Mouse (Mus musculus): Measurements from ENCODE around the gene Filip1. TPM values are rescaled to one million over a fixed set of nuclear protein-coding genes. Genes with fewer than 3 reads are reported as not detected.

Gene Filip1
- polyA plus RNA-seq, 1 experiment from 2014 or later: 1.8 TPM

- Histone ChIP-seq H3K4me3 (ENCODE audit: low read depth, low read length) (no peak overlapping the region), H3K4me2 (no peak overlapping the region), H3K9me3 (ENCODE audit: control insufficient read depth, low read length) (no peaks in the 10 kb centered on the region), H3K9ac (ENCODE audit: low read depth, low read length) (no peak overlapping the region), H3K27ac (ENCODE audit: low read depth, low read length) (no peak overlapping the region), H3K36me3 (ENCODE audit: control insufficient read depth, insufficient read depth, low read length) (no peaks in the 10 kb centered on the region), H3K27me3 (replicated peaks; ENCODE audit: control insufficient read depth, insufficient read depth, low read length) (no peaks in the 10 kb centered on the region), H3K4me1 (replicated peaks; ENCODE audit: control insufficient read depth, insufficient read depth, low read length) (no peaks in the 10 kb centered on the region)
- no peak for ATAC-seq (replicated peaks; ENCODE audit: low FRiP score)
- WGBS: 65% methylated on average over 2 of the region's 2 CpGs
- DNase-seq (ENCODE audit: low spot score): no peak
Observed at GRCm38 (mm10) chr9:79827072-79827471, 185.6 kb downstream of the Filip1 start.

- H3K9me3 ChIP-seq (ENCODE audit: control insufficient read depth, low read length): no peaks in the 10 kb centered on the region
- no peaks in the 10 kb centered on the region for H3K36me3 ChIP-seq (ENCODE audit: control insufficient read depth, insufficient read depth, low read length)
- DNase-seq (ENCODE audit: low spot score): no peak
- 78% methylated on average over 7 of the region's 7 CpGs for WGBS
- no peaks in the 10 kb centered on the region for H3K4me1 ChIP-seq (replicated peaks; ENCODE audit: control insufficient read depth, insufficient read depth, low read length)
- no peak overlapping the region for H3K9ac ChIP-seq (ENCODE audit: low read depth, low read length)
- no peak overlapping the region for H3K4me2 ChIP-seq
- H3K4me3 ChIP-seq (ENCODE audit: low read depth, low read length): no peak overlapping the region
- no peak for ATAC-seq (replicated peaks; ENCODE audit: low FRiP score)
- H3K27me3 ChIP-seq (replicated peaks; ENCODE audit: control insufficient read depth, insufficient read depth, low read length): no peaks in the 10 kb centered on the region
- no peak overlapping the region for H3K27ac ChIP-seq (ENCODE audit: low read depth, low read length)
Observed at GRCm38 (mm10) chr9:79825526-79825925, 187.1 kb downstream of the Filip1 start.

- H3K4me1 ChIP-seq (replicated peaks; ENCODE audit: control insufficient read depth, insufficient read depth, low read length): no peaks in the 10 kb centered on the region
- no peak overlapping the region for H3K4me3 ChIP-seq (ENCODE audit: low read depth, low read length)
- H3K9me3 ChIP-seq (ENCODE audit: control insufficient read depth, low read length): no peaks in the 10 kb centered on the region
- no peak overlapping the region for H3K4me2 ChIP-seq
- H3K27ac ChIP-seq (ENCODE audit: low read depth, low read length): no peak overlapping the region
- no peaks in the 10 kb centered on the region for H3K27me3 ChIP-seq (replicated peaks; ENCODE audit: control insufficient read depth, insufficient read depth, low read length)
- no peak for ATAC-seq (replicated peaks; ENCODE audit: low FRiP score)
- no peak overlapping the region for H3K9ac ChIP-seq (ENCODE audit: low read depth, low read length)
- H3K36me3 ChIP-seq (ENCODE audit: control insufficient read depth, insufficient read depth, low read length): no peaks in the 10 kb centered on the region
- DNase-seq (ENCODE audit: low spot score): no peak
- WGBS: 84% methylated on average over 2 of the region's 2 CpGs
Observed at GRCm38 (mm10) chr9:79823856-79824255, 188.8 kb downstream of the Filip1 start.

- Histone ChIP-seq H3K27ac (ENCODE audit: low read depth, low read length) (no peak overlapping the region), H3K9me3 (ENCODE audit: control insufficient read depth, low read length) (no peaks in the 10 kb centered on the region), H3K4me1 (replicated peaks; ENCODE audit: control insufficient read depth, insufficient read depth, low read length) (no peaks in the 10 kb centered on the region), H3K4me2 (no peak overlapping the region), H3K4me3 (ENCODE audit: low read depth, low read length) (no peak overlapping the region), H3K9ac (ENCODE audit: low read depth, low read length) (no peak overlapping the region), H3K36me3 (ENCODE audit: control insufficient read depth, insufficient read depth, low read length) (no peaks in the 10 kb centered on the region), H3K27me3 (replicated peaks; ENCODE audit: control insufficient read depth, insufficient read depth, low read length) (no peaks in the 10 kb centered on the region)
- 84% methylated on average over 4 of the region's 4 CpGs for WGBS
- ATAC-seq (replicated peaks; ENCODE audit: low FRiP score) (no peak), DNase-seq (ENCODE audit: low spot score) (no peak)
Observed at GRCm38 (mm10) chr9:79823438-79823837, 189.2 kb downstream of the Filip1 start.

GRCm38 (mm10) chr9:79816464-79816863, 196.2 kb downstream of the Filip1 start:
- H3K36me3 ChIP-seq (ENCODE audit: control insufficient read depth, insufficient read depth, low read length): no peaks in the 10 kb centered on the region
- no peaks in the 10 kb centered on the region for H3K4me1 ChIP-seq (replicated peaks; ENCODE audit: control insufficient read depth, insufficient read depth, low read length)
- no peak overlapping the region for H3K4me3 ChIP-seq (ENCODE audit: low read depth, low read length)
- no peaks in the 10 kb centered on the region for H3K9me3 ChIP-seq (ENCODE audit: control insufficient read depth, low read length)
- 61% methylated on average over 5 of the region's 5 CpGs for WGBS
- no peak overlapping the region for H3K4me2 ChIP-seq
- H3K27ac ChIP-seq (ENCODE audit: low read depth, low read length): no peak overlapping the region
- no peaks in the 10 kb centered on the region for H3K27me3 ChIP-seq (replicated peaks; ENCODE audit: control insufficient read depth, insufficient read depth, low read length)
- ATAC-seq (replicated peaks; ENCODE audit: low FRiP score) (no peak), DNase-seq (ENCODE audit: low spot score) (no peak)
- no peak overlapping the region for H3K9ac ChIP-seq (ENCODE audit: low read depth, low read length)

- Histone ChIP-seq H3K9me3 (ENCODE audit: control insufficient read depth, low read length) (no peaks in the 10 kb centered on the region), H3K27me3 (replicated peaks; ENCODE audit: control insufficient read depth, insufficient read depth, low read length) (no peaks in the 10 kb centered on the region), H3K4me3 (ENCODE audit: low read depth, low read length) (no peak overlapping the region), H3K4me2 (no peak overlapping the region), H3K27ac (ENCODE audit: low read depth, low read length) (no peak overlapping the region), H3K36me3 (ENCODE audit: control insufficient read depth, insufficient read depth, low read length) (no peaks in the 10 kb centered on the region), H3K4me1 (replicated peaks; ENCODE audit: control insufficient read depth, insufficient read depth, low read length) (no peaks in the 10 kb centered on the region), H3K9ac (ENCODE audit: low read depth, low read length) (no peak overlapping the region)
- DNase-seq (ENCODE audit: low spot score) (no peak), ATAC-seq (replicated peaks; ENCODE audit: low FRiP score) (no peak)
- WGBS: 60% methylated on average over 11 of the region's 11 CpGs
Observed at GRCm38 (mm10) chr9:79816013-79816412, 196.6 kb downstream of the Filip1 start.

GRCm38 (mm10) chr9:79814592-79814991, 198.1 kb downstream of the Filip1 start:
- ATAC-seq (replicated peaks; ENCODE audit: low FRiP score): no peak

GRCm38 (mm10) chr9:79810969-79811902, 201.4 kb downstream of the Filip1 start:
- Histone ChIP-seq H3K27me3 (replicated peaks; ENCODE audit: control insufficient read depth, insufficient read depth, low read length) (no peaks in the 10 kb centered on the region), H3K27ac (ENCODE audit: low read depth, low read length) (no peak overlapping the region), H3K4me3 (ENCODE audit: low read depth, low read length) (no peak overlapping the region), H3K9me3 (ENCODE audit: control insufficient read depth, low read length) (no peaks in the 10 kb centered on the region), H3K4me1 (replicated peaks; ENCODE audit: control insufficient read depth, insufficient read depth, low read length) (no peaks in the 10 kb centered on the region; the same call in none of the 2 replicates), H3K36me3 (ENCODE audit: control insufficient read depth, insufficient read depth, low read length) (no peaks in the 10 kb centered on the region), H3K4me2 (no peak overlapping the region), H3K9ac (ENCODE audit: low read depth, low read length) (no peak overlapping the region)
- no peak for DNase-seq (ENCODE audit: low spot score)
- no peak for ATAC-seq (replicated peaks; ENCODE audit: low FRiP score)
- 72% methylated on average over 10 of the region's 11 CpGs for WGBS

More at GRCm38 (mm10) chr9:79814592-79814991, 198.1 kb downstream of the Filip1 start:
- Histone ChIP-seq H3K4me2 (no peak overlapping the region), H3K36me3 (ENCODE audit: control insufficient read depth, insufficient read depth, low read length) (no peaks in the 10 kb centered on the region), H3K27me3 (replicated peaks; ENCODE audit: control insufficient read depth, insufficient read depth, low read length) (no peaks in the 10 kb centered on the region), H3K4me1 (replicated peaks; ENCODE audit: control insufficient read depth, insufficient read depth, low read length) (no peaks in the 10 kb centered on the region; the same call in 1 of the 2 replicates), H3K9ac (ENCODE audit: low read depth, low read length) (no peak overlapping the region), H3K4me3 (ENCODE audit: low read depth, low read length) (no peak overlapping the region), H3K27ac (ENCODE audit: low read depth, low read length) (no peak overlapping the region), H3K9me3 (ENCODE audit: control insufficient read depth, low read length) (no peaks in the 10 kb centered on the region)
- WGBS: 85% methylated on average over 4 of the region's 4 CpGs
- no peak for DNase-seq (ENCODE audit: low spot score)

- no peak overlapping the region for H3K9ac ChIP-seq (ENCODE audit: low read depth, low read length)
- no peaks in the 10 kb centered on the region for H3K27me3 ChIP-seq (replicated peaks; ENCODE audit: control insufficient read depth, insufficient read depth, low read length)
- no peak overlapping the region for H3K4me3 ChIP-seq (ENCODE audit: low read depth, low read length)
- ATAC-seq (replicated peaks; ENCODE audit: low FRiP score) (peak; percentile 75), DNase-seq (ENCODE audit: low spot score) (no peak)
- WGBS: 50% methylated on average over 3 of the region's 3 CpGs
- H3K9me3 ChIP-seq (ENCODE audit: control insufficient read depth, low read length): no peaks in the 10 kb centered on the region
- no peak overlapping the region for H3K4me2 ChIP-seq
- H3K4me1 ChIP-seq (replicated peaks; ENCODE audit: control insufficient read depth, insufficient read depth, low read length): no peaks in the 10 kb centered on the region; the same call in none of the 2 replicates
- H3K36me3 ChIP-seq (ENCODE audit: control insufficient read depth, insufficient read depth, low read length): no peaks in the 10 kb centered on the region
- no peak overlapping the region for H3K27ac ChIP-seq (ENCODE audit: low read depth, low read length)
Observed at GRCm38 (mm10) chr9:79810534-79810933, 202.1 kb downstream of the Filip1 start.

Data from liver, embryonic 11.5 days (tissue).